Mouse (Mus musculus): ENCODE measurements around the gene Pten. TPM values are rescaled to one million over a fixed set of nuclear protein-coding genes. Genes with fewer than 3 reads are reported as not detected.
A peak's percentile ranks its signal among the peaks of the same experiment; 100 is the strongest.
"Not testable (repeated sequence)": the region's sequence is repeated elsewhere in the genome, so short reads cannot be mapped to it uniquely, and the experiment has no call there.

Gene Pten
- total RNA-seq, 2 experiments from 2014 or later = 65.4 to 66.3 TPM

- DNase-seq = no peak
- intact Hi-C loops (cut with DNase I) = loop anchor here (10.0 kb wide), 1 partner anchor 332 kb away; no protein-coding TSS in a partner anchor
Measured at GRCm38 (mm10) chr19:32752357-32752756, 4.9 kb upstream of the Pten start.

GRCm38 (mm10) chr19:32753386-32753785 lies 3.9 kb upstream of the Pten start:
- DNase-seq = no peak
- intact Hi-C loops (cut with DNase I) = loop anchor here (10.0 kb wide), 1 partner anchor 331 kb away; no protein-coding TSS in a partner anchor

- DNase-seq = no peak
- intact Hi-C loops (cut with DNase I) = loop anchor here (2.0 to 10.0 kb wide), 2 partner anchors 42 to 330 kb away; no protein-coding TSS in a partner anchor
Measured at GRCm38 (mm10) chr19:32754188-32755000, 2.9 kb upstream of the Pten start.

- intact Hi-C loops (cut with DNase I) = loop anchor here (2.0 to 10.0 kb wide), 2 partner anchors 42 to 330 kb away; no protein-coding TSS in a partner anchor
- DNase-seq = no peak
Measured at GRCm38 (mm10) chr19:32755104-32755791, 2.0 kb upstream of the Pten start.

GRCm38 (mm10) chr19:32755792-32756635 lies 1.3 kb upstream of the Pten start:
- intact Hi-C loops (cut with DNase I) = loop anchor here (1.0 to 10.0 kb wide), 4 partner anchors 43 to 354 kb away; no protein-coding TSS in a partner anchor
- peak; percentile 96 to 97 for DNase-seq

- no peak for DNase-seq
- intact Hi-C loops (cut with DNase I) = loop anchor here (1.0 to 10.0 kb wide), 3 partner anchors 150 to 354 kb away; no protein-coding TSS in a partner anchor
Measured at GRCm38 (mm10) chr19:32756636-32756899, 729 bp upstream of the Pten start.

- DNase-seq = peak; percentile 64 to 68
- intact Hi-C loops (cut with DNase I) = loop anchor here (1.0 to 10.0 kb wide), 3 partner anchors 149 to 327 kb away; no protein-coding TSS in a partner anchor
Measured at GRCm38 (mm10) chr19:32757831-32758792, 815 bp downstream of the Pten start.

GRCm38 (mm10) chr19:32758793-32759161 lies 1.5 kb downstream of the Pten start:
- intact Hi-C loops (cut with DNase I) = loop anchor here (10.0 kb wide), 1 partner anchor 326 kb away; no protein-coding TSS in a partner anchor
- no peak for DNase-seq

- intact Hi-C loops (cut with DNase I) = loop anchor here (5.0 to 10.0 kb wide), 2 partner anchors 43 to 325 kb away; no protein-coding TSS in a partner anchor
Measured at GRCm38 (mm10) chr19:32759357-32760024, 2.2 kb downstream of the Pten start.

GRCm38 (mm10) chr19:32760499-32760898 lies 3.2 kb downstream of the Pten start:
- intact Hi-C loops (cut with DNase I) = loop anchor here (5.0 kb wide), 1 partner anchor 42 kb away; no protein-coding TSS in a partner anchor
- no peak for DNase-seq

More at GRCm38 (mm10) chr19:32759357-32760024, 2.2 kb downstream of the Pten start:
- DNase-seq = no peak

GRCm38 (mm10) chr19:32761162-32761561 lies 3.9 kb downstream of the Pten start:
- intact Hi-C loops (cut with DNase I) = loop anchor here (5.0 kb wide), 1 partner anchor 41 kb away; no protein-coding TSS in a partner anchor
- no peak for DNase-seq

- DNase-seq = no peak
- intact Hi-C loops (cut with DNase I) = loop anchor here (5.0 kb wide), 1 partner anchor 40 kb away; no protein-coding TSS in a partner anchor
Measured at GRCm38 (mm10) chr19:32762493-32762892, 5.2 kb downstream of the Pten start.

GRCm38 (mm10) chr19:32778411-32778810 lies 21.1 kb downstream of the Pten start:
- DNase-seq = no peak
- intact Hi-C loops (cut with DNase I) = no loop called here

GRCm38 (mm10) chr19:32779131-32779530 lies 21.8 kb downstream of the Pten start:
- no peak for DNase-seq
- intact Hi-C loops (cut with DNase I) = no loop called here

- DNase-seq = no peak
- intact Hi-C loops (cut with DNase I) = no loop called here
Measured at GRCm38 (mm10) chr19:32781305-32782071, 24.2 kb downstream of the Pten start.

GRCm38 (mm10) chr19:32787388-32787787 lies 30.1 kb downstream of the Pten start:
- intact Hi-C loops (cut with DNase I) = not testable (repeated sequence)

GRCm38 (mm10) chr19:32788016-32788415 lies 30.7 kb downstream of the Pten start:
- DNase-seq; intact Hi-C loops (cut with DNase I): not testable (repeated sequence)

More at GRCm38 (mm10) chr19:32787388-32787787, 30.1 kb downstream of the Pten start:
- DNase-seq = not testable (repeated sequence)
